ENCODE assay signal across 11 mouse cellular contexts in genomic region chr1:119345115-119345791, GRCm38 (mm10).
A peak's percentile ranks its signal among the peaks of the same experiment; 100 is the strongest.
DNase-seq lines count a peak whose midpoint lies in the region; ATAC-seq and TF ChIP-seq lines count a peak whose summit lies in the region.
"Had no signal": no experiment of that assay in that cellular context is flagged by ENCODE, and none has a peak within 500 bp of the region (broad histone marks: within the 10 kb centered on the region; RNA-seq: fewer than 3 reads in every experiment).

No protein-coding gene starts in this region.

- peak; percentile 41; the same call in 1 of the 2 replicates for TF ChIP-seq CTCF in lung, embryonic 14.5 days (IDR thresholded peaks at IDR 0.05; ENCODE audit: low read depth)
- no peak; the same call in 1 of the 2 replicates for TF ChIP-seq CTCF in lung, adult 2 months (IDR thresholded peaks at IDR 0.05; ENCODE audit: insufficient read depth, low read length)
- peak; percentile 89 for TF ChIP-seq CTCF in ES-Bruce4 (IDR thresholded peaks at IDR 0.05; ENCODE audit: low read depth, low read length)

- DNase-seq in heart, adult 11 months, result peak; percentile 86
- no peak for DNase-seq in heart, adult 18-20 months
- DNase-seq in lung, embryonic 14.5 days, result no peak
- DNase-seq in lung, adult 2 months, result no peak
- DNase-seq in adrenal gland, adult 18-20 months (ENCODE audit: low spot score in 2 of 2), result no peak
- no peak for DNase-seq in heart, embryonic 10.5 days (ENCODE audit: low spot score)
- DNase-seq: kidney, adult 11 months; liver had no signal

- ATAC-seq in lung, embryonic 14.5 days (ENCODE audit: insufficient read depth), result no peak
- ATAC-seq in granulocyte monocyte progenitor cell, adult 5-6 weeks (replicated peaks; ENCODE audit: poor library complexity, severe bottlenecking), result peak; percentile 22; the same call in 1 of the 2 replicates

- H3K4me2 ChIP-seq in lung, embryonic 14.5 days, result no peak overlapping the region

- H3K27me3 ChIP-seq in lung, embryonic 14.5 days (ENCODE audit: insufficient read depth, low read length), result no peaks in the 10 kb centered on the region
- H3K27me3 ChIP-seq in ES-Bruce4 (ENCODE audit: control insufficient read depth, insufficient read depth, low read length, poor library complexity, severe bottlenecking), result no peaks in the 10 kb centered on the region
- no peaks in the 10 kb centered on the region; the same call in 1 of the 2 replicates for H3K27me3 ChIP-seq in heart, embryonic 10.5 days (ENCODE audit: insufficient read depth, poor library complexity, severe bottlenecking)

- H3K36me3 ChIP-seq in lung, embryonic 14.5 days (ENCODE audit: insufficient read depth), result no peaks in the 10 kb centered on the region
- no peaks in the 10 kb centered on the region for H3K36me3 ChIP-seq in ES-Bruce4 (ENCODE audit: control insufficient read depth, insufficient read depth, low read length, poor library complexity, severe bottlenecking)
- H3K36me3 ChIP-seq in heart, embryonic 10.5 days, result no peaks in the 10 kb centered on the region
- H3K36me3 ChIP-seq: embryonic facial prominence, embryonic 10.5 days had no signal

- TF ChIP-seq POLR2A in lung, adult 2 months (IDR thresholded peaks at IDR 0.05; ENCODE audit: borderline replicate concordance, extremely low read depth, low read depth, low read length), result no peak
- TF ChIP-seq POLR2A in ES-Bruce4 (IDR thresholded peaks at IDR 0.05; ENCODE audit: insufficient read depth, low read length), result no peak

- no peaks in the 10 kb centered on the region for H3K9me3 ChIP-seq in lung, embryonic 14.5 days (ENCODE audit: low read depth, low read length)
- no peaks in the 10 kb centered on the region for H3K9me3 ChIP-seq in ES-Bruce4 (replicated peaks; ENCODE audit: control insufficient read depth, insufficient read depth, low read length, poor library complexity, severe bottlenecking)
- H3K9me3 ChIP-seq in heart, embryonic 10.5 days, result no peaks in the 10 kb centered on the region
- H3K9me3 ChIP-seq: embryonic facial prominence, embryonic 10.5 days had no signal

- H3K4me3 ChIP-seq in lung, embryonic 14.5 days (ENCODE audit: low read depth, low read length), result no peak overlapping the region
- H3K4me3 ChIP-seq in lung, adult 2 months (replicated peaks; ENCODE audit: extremely low read depth, low read depth, low read length), result no peak overlapping the region
- no peak overlapping the region for H3K4me3 ChIP-seq in ES-Bruce4 (ENCODE audit: low read depth, low read length)
- H3K4me3 ChIP-seq in heart, embryonic 10.5 days, result no peak overlapping the region
- H3K4me3 ChIP-seq: embryonic facial prominence, embryonic 10.5 days had no signal

- H3K4me1 ChIP-seq in lung, embryonic 14.5 days (ENCODE audit: insufficient read depth), result no peaks in the 10 kb centered on the region
- H3K4me1 ChIP-seq in lung, adult 2 months (ENCODE audit: control insufficient read depth, insufficient read depth, low read length), result no peaks in the 10 kb centered on the region
- H3K4me1 ChIP-seq in ES-Bruce4 (ENCODE audit: control insufficient read depth, insufficient read depth, low read length), result peaks cover 10% of the 10 kb centered on the region
- H3K4me1 ChIP-seq in heart, embryonic 10.5 days, result peaks cover 18% of the 10 kb centered on the region

- H3K9ac ChIP-seq in lung, embryonic 14.5 days, result no peak overlapping the region
- H3K9ac ChIP-seq in ES-Bruce4 (ENCODE audit: low read depth, poor library complexity, severe bottlenecking), result no peak overlapping the region

- peak; percentile 14; the same call in 1 of the 2 replicates for TF ChIP-seq EP300 in ES-Bruce4 (IDR thresholded peaks at IDR 0.05; ENCODE audit: insufficient read depth, low read depth, low read length)

- WGBS in lung, embryonic 14.5 days, result 56% methylated on average over 7 of the region's 7 CpGs
- 58% methylated on average over 7 of the region's 7 CpGs for WGBS in lung, adult 2 months
- whole genome bisulfite sequencing in heart, embryonic 10.5 days, result 51% methylated on average over 7 of the region's 7 CpGs

- H3K27ac ChIP-seq in lung, embryonic 14.5 days (ENCODE audit: low read depth), result no peak overlapping the region
- no peak overlapping the region for H3K27ac ChIP-seq in ES-Bruce4 (ENCODE audit: insufficient read depth, low read length)
- no peak overlapping the region for H3K27ac ChIP-seq in heart, embryonic 10.5 days
- H3K27ac ChIP-seq: embryonic facial prominence, embryonic 10.5 days had no signal
